Mouse (Mus musculus): Measurements from ENCODE around the gene Adtrp.

The Adtrp gene

GRCm38 (mm10) chr13:41827581-41827980 is 19.9 kb downstream of the Adtrp start:
- DNase-seq, result no peak

- peak; percentile 56 for DNase-seq
These were observed 22.0 kb downstream of the Adtrp start for GRCm38 (mm10) chr13:41825379-41825966.

- no peak for DNase-seq
These were observed 24.4 kb downstream of the Adtrp start for GRCm38 (mm10) chr13:41823077-41823476.

GRCm38 (mm10) chr13:41822617-41823016 is 24.9 kb downstream of the Adtrp start:
- DNase-seq, result no peak

GRCm38 (mm10) chr13:41822091-41822490 is 25.4 kb downstream of the Adtrp start:
- DNase-seq, result no peak

GRCm38 (mm10) chr13:41820947-41821346 is 26.5 kb downstream of the Adtrp start:
- no peak for DNase-seq

GRCm38 (mm10) chr13:41819918-41820317 is 27.6 kb downstream of the Adtrp start:
- DNase-seq, result no peak

- DNase-seq, result no peak
These were observed 28.0 kb downstream of the Adtrp start for GRCm38 (mm10) chr13:41819484-41819883.

GRCm38 (mm10) chr13:41817583-41817982 is 29.9 kb downstream of the Adtrp start:
- DNase-seq, result no peak

- no peak for DNase-seq
These were observed 30.8 kb downstream of the Adtrp start for GRCm38 (mm10) chr13:41816643-41817042.

GRCm38 (mm10) chr13:41810776-41811175 is 36.7 kb downstream of the Adtrp start:
- DNase-seq, result no peak

- no peak for DNase-seq
These were observed 39.7 kb downstream of the Adtrp start for GRCm38 (mm10) chr13:41807815-41808214.

GRCm38 (mm10) chr13:41807300-41807699 is 40.2 kb downstream of the Adtrp start:
- no peak for DNase-seq

- DNase-seq, result no peak
These were observed 42.2 kb downstream of the Adtrp start for GRCm38 (mm10) chr13:41805138-41805820.

- DNase-seq, result no peak
These were observed 43.7 kb downstream of the Adtrp start for GRCm38 (mm10) chr13:41803656-41804265.

GRCm38 (mm10) chr13:41801177-41801636 is 46.3 kb downstream of the Adtrp start:
- DNase-seq, result peak; percentile 11

- DNase-seq, result no peak
These were observed 54.6 kb downstream of the Adtrp start for GRCm38 (mm10) chr13:41792849-41793248.

GRCm38 (mm10) chr13:41787863-41788536 is 59.5 kb downstream of the Adtrp start:
- no peak for DNase-seq

GRCm38 (mm10) chr13:41786640-41787039 is 60.8 kb downstream of the Adtrp start:
- DNase-seq, result no peak

- DNase-seq, result no peak
These were observed 62.4 kb downstream of the Adtrp start for GRCm38 (mm10) chr13:41784889-41785701.

- DNase-seq, result no peak
These were observed 67.2 kb downstream of the Adtrp start for GRCm38 (mm10) chr13:41780296-41780695.

- no peak for DNase-seq
These were observed 67.8 kb downstream of the Adtrp start for GRCm38 (mm10) chr13:41779603-41780180.
